Mouse (Mus musculus) embryo, embryonic 10.5 days (tissue): ENCODE results near the gene Txndc2.
"Not testable (repeated sequence)": the region's sequence is repeated elsewhere in the genome, so short reads cannot be mapped to it uniquely, and the experiment has no call there.

ENCODE experiments used
- DNase-seq: peaks from one replicate; pipeline ENCODE4 v3.0.0-alpha.2; 2015; ENCODE audit warnings: low spot score

The Txndc2 gene

DNA sequence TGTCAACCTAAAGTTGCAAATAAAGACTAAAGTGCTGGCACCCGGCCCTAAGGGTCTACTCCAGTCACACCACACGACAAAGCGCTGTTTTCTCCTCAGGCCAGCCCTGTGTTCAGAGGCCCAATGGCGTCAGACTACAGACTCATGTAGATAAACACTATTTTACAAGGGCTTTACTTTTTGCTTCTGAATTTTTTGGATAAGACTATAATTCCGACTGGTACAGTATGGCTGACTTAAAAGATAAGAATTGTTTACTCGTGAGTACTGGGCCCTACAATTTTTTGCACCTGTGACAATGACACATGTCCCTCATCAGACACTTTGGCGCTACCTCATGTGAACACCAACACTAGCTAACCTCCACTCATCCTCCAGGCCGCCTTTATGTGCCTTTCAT is 14.1 kb upstream of the Txndc2 start:
- no peak for DNase-seq

DNA sequence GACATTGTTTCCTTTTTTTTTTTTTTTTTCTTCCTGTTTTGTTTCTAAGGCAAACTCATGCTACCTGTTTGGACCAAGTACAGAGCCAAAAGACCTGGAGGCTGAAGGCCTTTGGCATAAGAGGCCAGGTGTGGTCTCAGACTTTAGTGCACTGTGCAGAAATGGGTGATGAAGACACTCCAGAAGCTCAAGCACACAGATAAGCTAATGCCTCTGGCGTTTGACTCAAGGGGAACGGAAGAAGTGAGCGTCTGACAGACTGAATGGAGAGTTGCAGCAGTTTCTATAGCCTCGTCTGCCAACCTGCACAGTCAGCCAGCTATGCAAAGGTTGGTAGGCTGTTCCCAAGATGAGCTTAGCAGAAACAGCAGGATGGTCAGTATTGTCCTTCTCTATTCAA is 13.6 kb upstream of the Txndc2 start:
- no peak for DNase-seq

DNA sequence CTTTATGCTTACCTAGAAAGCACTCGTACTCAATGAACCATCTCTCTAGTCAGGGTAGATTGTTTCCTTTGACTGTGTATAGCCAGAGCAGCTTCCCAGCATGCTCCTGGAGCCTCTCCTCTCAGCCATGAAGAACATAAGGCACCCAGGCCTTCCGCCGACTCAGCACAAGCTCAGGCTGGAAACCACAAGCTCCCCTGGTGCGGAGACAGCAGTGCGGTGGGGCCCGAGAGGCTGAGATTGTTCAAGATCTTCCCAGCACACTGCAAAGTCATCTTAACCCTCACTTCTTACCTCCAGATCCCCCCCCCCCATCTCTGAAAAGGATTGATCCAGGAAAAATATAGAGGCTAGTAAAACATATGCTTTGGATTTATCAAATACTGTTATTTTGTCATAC is 8.6 kb upstream of the Txndc2 start:
- no peak for DNase-seq

DNA sequence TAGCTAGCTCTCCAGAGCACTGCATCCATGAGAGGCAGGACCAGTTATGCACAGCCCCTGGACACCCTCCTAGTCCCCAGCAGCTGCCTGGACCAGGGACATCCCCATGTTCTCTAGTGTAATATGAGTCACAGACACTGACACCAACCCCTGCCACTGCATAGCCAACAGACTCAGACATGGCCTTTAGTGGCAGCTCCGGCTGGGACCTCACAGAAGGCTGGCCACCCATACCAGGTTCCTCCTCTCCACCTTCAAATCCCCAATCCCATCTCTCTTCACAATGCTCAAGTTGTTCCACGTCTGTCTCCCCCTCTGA is 7.2 kb upstream of the Txndc2 start:
- no peak for DNase-seq

DNA sequence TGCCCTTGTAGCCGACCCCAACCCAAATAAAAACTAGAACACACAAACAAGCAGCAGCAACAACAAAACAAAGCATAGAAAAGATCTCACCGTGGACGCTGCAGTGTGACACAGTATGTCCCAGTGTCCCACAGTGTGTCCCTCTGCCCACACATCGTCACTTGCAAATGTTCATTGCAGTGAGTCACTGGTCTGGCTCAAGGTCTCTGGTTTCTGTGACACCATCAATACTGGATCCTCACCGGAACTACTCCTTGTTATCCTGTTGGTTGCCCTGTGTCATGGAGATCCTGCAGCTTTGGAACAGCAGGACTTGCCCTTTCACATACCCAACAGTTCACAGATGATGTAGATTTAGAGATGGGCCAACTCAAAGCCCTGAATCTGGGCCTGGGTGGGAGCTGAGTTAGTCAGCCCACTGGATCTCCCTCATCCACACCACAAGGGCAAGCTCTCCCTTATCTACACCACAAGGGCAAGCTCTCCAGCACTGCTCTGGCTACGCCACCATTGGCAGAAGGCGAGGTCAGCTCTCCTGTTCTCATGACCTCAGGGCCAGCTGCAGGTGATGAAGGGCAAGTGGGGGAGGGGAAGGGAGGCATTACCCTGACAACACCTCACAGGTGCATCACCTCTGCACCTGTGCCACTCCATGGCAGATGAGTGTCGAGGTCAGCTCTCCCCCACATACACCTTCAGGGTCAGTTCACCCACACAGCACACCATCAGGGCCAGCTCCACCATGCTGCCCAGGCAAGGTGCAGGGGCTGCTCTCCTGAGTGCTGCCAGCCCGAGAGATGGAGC is 6.6 kb upstream of the Txndc2 start:
- no peak for DNase-seq

DNA sequence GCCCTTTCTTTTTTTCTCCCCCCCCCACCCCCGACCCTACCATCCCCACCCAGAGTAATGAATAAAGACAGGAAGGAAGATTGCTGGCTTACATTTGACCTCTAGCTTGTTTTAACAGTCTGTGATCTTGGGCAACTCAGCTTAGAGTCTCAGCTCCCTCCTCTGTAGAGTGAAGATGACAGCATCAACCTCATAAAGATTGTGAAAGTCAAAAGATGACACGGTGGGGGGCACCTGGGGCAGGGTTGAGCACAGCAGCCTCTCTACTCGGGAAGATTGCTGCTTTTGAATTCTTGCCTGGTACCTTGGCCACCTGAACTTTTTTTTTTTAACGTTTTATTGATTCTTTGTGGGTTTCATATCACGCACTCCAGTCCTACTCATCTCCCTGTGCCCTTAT is 6.0 kb upstream of the Txndc2 start:
- no peak for DNase-seq

DNA sequence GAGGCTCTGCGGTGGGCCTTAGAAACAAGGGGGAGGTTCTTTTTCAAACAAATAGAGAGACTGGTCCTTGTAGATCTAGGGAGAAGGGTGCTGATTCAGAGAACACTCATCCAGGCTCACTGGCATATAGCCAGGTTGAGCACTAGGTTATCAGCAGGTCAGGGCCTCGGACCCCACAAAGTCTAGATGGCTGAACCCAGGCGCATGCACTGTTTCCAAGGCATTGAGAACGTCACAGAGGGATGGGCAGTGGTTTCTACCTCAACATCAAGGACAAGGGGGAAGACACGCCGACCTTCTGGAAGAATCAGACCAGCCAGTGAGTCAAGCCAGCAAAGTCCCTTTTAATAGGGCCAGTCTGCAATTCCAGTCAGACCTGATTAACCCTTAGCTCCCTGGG is 5.3 kb upstream of the Txndc2 start:
- no peak for DNase-seq

DNA sequence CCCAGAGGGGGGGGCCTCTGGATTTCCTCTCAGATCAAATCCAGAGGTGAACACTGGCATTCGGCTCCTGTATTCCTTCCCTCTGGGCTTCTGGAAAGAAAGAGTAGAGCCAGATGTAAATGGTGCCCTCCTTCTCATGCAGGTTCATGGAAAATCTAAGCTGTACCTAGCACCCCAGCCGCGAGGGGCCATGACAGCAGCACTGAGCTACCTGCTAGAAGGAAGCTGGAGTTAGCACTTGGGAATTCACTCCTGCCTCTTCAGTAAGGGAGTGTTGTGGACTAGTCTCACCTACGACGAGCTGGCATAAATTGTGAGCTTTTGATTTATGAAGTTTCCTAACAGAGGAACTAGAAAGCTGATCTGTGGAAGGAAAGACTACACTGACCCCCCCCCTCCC is 1.6 kb upstream of the Txndc2 start:
- no peak for DNase-seq

DNA sequence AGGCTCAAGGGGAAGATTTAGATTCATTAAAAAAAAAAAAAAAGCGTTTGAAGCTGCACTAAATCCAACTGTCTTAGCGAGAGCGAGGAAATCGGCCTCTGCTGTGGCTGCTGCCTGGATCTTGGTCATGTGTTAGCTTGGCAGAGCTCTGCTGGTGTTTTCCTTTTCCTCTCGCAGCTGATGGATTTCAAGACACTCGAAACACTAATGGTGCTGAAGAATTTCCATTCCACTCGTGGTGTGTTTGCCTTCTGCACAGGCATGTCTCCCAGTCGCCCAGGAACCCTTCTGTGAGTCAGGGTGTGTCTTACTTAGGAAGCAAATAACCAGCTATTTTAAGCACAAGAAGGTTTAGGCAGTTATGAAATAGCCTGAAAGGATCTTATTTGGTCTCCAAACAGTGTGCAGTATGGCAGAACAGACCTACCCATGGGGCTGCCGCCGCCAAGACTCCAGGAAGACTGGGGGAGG is 1.1 kb upstream of the Txndc2 start:
- no peak for DNase-seq

DNA sequence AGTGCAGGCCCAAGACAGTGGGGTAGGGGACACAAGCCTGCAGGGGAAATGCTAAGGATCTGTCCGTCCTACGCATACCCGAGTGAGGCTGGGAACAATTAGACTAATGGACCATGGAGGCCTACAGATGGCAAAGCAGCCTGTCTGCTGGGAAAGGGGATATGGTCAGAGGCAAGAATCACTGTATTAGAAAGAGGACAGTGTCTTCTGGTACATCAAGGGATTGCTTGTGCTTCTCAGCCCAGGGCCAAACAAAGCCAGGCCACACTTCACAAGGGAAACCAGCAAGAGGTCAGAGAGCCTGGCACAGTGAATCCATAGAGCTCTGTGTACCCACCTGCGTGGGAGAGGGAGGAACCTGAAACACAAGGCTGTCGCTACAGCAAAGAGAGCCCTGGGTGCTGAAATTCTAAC is 617 bp upstream of the Txndc2 start:
- peak; percentile 33 for DNase-seq

DNA sequence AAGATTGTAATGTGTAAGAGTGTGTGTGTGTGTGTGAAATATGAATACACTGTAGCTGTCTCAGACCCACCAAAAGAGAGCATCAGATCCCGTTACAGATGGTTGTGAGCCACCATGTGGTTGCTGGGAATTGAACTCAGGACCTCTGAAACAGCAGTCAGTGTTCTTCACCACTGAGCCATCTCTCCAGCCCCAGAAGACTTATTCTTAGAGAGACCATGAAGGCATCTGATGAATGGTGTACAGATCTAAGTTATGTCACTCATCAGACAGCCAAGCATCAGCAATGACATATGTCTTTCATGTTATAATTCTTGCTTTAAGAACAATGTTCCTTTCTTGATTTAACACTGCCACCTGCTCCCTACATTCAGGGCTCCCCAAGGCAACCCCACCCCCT is 2.8 kb downstream of the Txndc2 start:
- DNase-seq, result no peak

DNA sequence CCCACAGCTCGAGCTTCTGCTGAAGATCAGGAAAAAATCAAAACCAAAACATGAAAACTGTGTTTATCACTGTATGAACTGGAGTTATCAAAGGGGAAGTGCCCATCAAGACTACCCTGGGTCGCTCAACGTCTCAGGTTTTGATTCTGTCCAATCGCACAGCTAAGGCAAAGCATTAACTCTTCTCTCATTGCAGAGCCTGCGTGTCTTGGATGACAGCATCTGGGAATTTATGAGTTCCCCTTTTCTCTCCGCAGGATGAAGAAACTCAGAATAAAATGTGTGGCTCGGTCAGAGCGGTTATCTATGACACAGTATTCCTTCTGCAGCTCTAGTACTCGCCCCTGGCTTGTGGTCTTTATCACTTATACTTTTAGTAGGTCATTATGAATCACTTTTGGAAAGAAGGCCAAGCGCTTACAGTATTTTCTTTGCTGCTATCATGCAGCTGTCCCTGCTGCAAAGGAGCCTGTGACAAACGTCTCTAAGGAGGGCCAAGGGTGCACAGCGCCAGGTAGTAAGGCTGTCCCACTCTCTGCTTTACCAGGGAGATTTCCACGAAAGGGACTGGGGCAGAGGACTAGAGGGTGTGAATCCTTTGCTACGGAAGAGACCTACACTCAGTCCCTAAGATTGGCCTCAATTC is 6.1 kb downstream of the Txndc2 start:
- no peak for DNase-seq

DNA sequence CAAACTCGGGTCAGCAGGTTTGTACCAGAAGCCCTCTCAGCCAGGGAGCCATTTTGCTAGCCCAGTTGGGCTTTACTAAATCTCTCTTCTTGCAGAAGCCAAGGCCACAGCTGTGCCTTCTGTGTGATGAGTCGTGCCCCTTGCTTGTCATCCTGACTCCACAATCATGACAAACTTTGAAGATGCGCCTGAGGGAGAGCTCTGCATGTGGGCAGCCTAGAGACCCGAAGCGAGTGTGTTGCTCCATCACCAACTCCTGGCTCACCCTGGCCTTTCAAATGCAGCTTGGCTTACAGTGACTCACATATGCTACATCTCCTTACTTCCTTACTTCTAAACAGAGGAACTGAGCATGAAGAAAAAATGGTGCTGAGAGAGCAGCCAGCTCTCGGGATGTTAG is 12.0 kb downstream of the Txndc2 start:
- DNase-seq, result no peak

DNA sequence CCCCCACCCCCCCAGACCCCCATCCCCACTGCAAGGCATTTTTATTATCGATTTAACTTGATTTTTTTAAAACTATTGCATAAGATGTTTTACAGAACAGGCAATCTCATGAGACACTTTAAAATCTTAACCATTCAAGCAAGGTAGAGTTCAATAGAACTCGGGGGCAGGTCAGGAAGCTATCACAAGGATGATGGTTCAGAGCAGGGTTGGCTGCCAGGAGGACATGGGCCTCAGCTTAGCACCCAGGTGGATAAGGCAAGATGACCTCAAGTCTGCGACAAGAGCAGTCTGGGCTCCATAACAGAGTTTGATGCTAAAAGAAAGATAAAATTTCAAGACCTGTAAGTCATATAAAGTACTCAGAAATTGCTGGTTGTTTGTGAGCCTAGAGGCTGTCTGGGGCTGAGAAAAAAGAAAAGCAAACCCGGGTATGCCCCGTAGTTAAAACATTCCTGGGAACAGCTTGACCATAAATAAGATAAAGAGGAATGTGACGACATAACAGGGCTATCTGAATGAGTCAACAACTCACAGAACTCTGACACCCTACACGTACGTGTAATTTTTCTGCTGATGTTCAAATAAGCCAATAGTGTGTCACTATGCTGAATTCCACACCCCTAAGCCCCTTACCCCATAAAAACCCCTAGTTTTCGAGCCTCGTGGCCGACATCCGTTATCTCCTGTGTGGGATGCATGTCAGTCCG is 13.0 kb downstream of the Txndc2 start:
- DNase-seq, result not testable (repeated sequence)

DNA sequence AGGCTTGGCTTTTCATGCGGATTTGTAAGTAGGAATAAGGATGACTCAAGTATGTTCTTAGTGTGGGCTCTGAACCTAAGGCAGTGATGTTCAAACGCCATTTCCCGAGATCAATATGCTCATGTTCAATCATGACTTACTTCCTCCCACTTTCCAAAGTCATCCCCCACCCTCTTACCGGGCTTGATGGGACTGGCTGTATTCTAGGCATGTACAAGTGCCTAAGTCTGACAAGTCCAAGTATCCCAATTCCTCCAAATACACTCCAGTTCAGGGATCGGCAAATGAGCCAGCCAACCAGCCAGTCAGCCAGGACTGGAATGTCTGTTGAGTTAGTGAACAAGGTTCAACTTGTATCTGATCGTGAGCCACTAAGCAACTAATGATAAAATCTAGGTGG is 15.7 kb downstream of the Txndc2 start:
- DNase-seq, result no peak

DNA sequence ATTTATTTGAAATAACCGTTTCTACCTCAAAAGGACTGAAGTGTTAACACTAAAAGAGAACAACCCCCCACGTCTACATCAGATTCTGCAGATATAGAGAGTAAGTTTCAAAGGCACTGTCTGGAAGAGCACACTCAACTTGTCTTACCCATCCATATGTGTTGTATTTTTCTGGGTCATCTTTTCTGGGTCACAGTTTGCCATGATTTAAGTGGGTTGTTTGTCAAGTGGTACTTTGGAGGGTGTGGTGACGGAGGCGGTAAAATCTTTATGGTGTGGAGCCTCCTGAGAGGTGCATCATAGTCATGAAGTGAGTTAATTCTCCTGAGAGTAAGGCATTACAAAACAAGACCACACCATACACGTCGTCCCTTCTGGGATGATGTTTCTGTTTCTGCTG is 16.4 kb downstream of the Txndc2 start:
- DNase-seq, result no peak

DNA sequence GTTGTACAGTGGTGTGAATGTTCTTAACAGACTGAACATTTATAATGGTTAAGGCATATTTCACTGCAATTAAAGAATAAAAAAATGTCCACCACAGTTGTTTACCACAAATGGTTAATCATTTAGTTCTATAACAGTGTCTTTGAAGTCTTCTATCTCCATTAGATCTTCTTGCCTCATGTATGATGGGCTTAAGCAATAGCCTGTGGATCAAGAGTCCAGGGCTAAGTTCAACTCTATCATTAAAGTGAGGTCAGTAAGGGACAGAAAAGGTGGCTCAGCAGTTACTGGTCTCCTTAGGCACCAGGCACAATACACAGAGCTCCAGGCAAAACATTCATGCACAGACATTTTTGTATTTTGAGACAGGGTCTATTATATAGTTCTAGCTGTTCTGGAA is 18.8 kb downstream of the Txndc2 start:
- no peak for DNase-seq

DNA sequence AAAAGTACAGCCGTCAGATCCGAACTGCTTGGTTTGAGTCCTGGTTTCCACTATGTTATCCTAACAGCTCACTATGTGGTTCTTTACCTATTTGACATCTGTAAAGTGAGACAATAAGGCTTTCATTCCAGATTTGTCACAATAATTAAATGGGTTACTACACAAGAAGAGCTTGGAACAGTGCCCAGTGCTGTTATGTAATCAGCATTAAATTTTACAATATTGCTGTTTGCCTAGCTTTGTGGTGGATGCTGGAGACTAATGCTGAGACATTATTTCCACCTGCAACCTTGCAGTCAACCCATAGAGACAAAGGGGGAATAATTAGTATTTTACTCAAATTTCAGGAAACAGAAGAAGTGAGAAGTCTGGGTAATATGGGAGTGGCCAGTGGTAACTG is 23.5 kb downstream of the Txndc2 start:
- DNase-seq, result no peak

DNA sequence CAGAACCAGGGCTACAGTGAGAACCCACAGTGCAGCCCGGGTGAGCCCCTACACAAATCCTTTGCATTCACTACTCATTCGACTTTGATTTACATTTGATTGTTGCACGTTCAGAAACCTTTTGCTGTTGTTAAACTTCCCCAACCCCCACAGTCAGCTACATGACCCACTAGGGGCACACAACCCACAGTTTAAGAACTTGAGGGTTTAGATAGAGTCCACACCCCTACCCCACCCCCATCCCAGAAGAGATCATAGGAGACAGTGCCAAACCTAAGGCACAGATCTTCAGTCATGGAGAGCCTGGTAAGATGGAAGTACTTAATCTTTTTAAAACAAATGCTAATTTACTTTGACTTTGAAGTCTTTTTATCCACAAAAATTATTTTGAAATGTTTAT is 26.3 kb downstream of the Txndc2 start:
- no peak for DNase-seq

DNA sequence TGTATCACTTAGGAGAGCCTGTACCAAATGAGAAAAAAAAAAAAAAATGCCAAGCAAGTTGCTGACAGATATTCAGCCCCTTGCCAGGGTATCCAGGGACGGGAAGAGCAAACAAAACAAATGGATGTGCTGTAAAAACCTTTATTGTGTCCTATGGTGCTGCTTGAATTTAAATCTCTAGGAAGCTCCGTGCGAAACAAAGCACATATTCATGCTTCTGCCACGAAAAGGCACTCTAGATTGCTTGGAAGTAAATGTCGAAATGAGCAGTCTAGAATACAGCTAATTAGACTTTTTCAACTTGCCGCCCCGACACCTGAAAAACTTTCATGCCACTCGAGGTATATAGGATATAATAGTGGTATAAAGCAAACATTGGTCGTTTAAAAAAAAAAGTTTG is 27.5 kb downstream of the Txndc2 start:
- DNase-seq, result no peak

DNA sequence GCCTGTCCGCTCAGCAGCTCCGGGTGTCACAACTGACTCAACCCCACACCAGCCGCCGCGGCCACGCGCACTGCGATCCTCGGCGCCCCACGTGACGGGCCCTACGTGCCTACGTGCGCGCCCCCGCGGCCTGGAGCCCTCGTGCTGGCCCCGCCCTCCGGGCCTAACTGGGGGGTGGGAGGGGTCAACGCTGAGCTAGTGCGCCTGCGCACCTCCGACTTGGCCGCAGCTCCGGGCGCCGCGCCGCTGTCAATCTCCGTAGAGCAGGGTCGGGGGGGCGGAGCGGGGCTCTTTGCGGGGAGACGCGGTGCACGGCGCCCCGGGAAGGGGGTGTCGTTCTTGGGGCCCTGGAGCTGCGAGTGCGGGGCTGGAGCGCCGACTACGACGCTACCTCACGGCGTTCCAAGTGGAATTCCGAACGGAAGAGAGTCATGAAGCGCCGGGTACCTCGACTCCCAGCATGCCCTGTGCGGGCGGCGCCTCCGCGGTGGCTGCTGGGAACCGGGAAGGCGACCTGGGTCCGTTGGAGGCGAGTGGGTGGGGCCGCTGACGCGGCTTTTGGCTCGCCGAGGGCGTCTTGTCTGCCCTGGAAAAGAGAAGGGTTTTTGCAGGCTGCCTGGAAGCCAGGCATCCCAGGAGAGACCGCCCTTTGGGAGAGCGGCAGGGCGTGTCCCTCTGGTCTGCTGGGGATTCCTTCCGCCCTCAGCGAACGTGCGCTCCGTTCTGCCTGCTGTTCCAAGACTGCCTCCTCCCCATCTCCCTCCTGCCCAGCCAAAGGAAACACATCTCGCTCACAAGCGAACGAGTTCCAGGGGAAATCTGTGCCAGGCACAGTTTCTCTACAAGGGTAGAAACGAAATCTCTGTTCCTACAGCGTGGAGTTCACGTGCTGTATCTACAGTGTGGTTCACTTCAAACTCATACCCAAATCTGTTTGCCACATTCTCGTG is 28.2 kb downstream of the Txndc2 start, which contains the start of gene Vapa:
Vapa (minus strand) TSS at position 93 of the 950 bp plus-strand sequence.
- DNase-seq, result peak; percentile 98

DNA sequence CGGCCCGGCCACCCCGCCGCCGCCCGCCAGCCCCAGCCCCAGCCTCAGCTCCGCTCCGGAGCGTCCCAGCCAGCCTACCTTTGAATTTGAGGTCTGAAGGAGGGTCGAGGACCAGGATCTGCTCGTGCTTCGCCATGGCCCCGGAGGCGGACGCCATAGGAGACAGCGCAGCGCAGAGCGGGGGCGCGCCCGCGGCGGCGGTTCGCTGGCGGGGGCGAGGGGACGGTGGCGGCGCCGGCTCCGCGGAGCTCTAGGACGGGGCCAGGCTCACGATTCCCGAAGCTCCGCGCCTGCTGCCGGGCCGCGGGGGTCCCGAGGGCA is 28.9 kb downstream of the Txndc2 start:
- no peak for DNase-seq
